Mouse (Mus musculus): Measurements from ENCODE around the gene Stk19.

Gene Stk19

DNA sequence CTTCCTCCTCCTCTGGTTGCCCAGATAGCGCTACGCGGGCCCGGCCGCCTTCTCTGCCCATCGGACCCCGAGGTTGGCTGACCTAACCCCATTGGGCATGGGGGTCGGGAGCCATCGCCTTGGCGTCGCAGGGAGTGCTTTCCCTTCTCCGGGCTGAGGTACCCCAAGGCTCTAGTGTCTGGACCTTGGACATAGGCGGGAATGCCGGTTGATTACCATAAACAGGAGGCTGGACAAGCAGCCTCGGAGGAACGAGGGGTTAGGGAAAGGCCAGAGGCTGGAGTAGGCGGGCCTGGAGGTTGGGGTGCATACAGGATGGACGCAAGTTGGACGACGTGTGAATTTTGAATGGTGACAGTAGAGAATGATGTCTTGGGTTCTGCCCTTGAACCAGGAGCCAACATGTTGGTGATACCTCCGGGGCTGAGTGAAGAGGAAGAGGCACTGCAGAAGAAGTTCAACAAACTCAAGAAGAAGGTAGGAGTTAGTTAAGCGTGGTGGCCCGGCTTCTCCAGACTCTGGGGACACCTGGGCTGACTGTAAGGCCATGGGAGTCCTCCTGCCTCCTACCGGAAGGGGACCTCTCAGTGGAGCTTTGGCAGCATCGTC is 13.9 kb upstream of the Stk19 start:
- peaks cover 38% of the 10 kb centered on the region for H3K4me1 ChIP-seq (replicated peaks; ENCODE audit: low read depth, low read length)
- peaks cover 75% of the 10 kb centered on the region for H3K36me3 ChIP-seq (ENCODE audit: insufficient read depth, low read length)
- peak overlapping the region; percentile 99 for H3K4me3 ChIP-seq (replicated peaks; ENCODE audit: low read length)
- no peaks in the 10 kb centered on the region for H3K27me3 ChIP-seq (ENCODE audit: insufficient read depth, low read length)
- TF ChIP-seq POU5F1 (IDR thresholded peaks at IDR 0.05; ENCODE audit: borderline replicate concordance, low read length): no peak
- TF ChIP-seq CTCF (conservative IDR thresholded peaks at IDR 0.05; ENCODE audit: low read length): no peak
- TF ChIP-seq NANOG (IDR thresholded peaks at IDR 0.05; ENCODE audit: borderline replicate concordance, low read length): no peak
- no peaks in the 10 kb centered on the region for H3K9me3 ChIP-seq (ENCODE audit: low read length)

DNA sequence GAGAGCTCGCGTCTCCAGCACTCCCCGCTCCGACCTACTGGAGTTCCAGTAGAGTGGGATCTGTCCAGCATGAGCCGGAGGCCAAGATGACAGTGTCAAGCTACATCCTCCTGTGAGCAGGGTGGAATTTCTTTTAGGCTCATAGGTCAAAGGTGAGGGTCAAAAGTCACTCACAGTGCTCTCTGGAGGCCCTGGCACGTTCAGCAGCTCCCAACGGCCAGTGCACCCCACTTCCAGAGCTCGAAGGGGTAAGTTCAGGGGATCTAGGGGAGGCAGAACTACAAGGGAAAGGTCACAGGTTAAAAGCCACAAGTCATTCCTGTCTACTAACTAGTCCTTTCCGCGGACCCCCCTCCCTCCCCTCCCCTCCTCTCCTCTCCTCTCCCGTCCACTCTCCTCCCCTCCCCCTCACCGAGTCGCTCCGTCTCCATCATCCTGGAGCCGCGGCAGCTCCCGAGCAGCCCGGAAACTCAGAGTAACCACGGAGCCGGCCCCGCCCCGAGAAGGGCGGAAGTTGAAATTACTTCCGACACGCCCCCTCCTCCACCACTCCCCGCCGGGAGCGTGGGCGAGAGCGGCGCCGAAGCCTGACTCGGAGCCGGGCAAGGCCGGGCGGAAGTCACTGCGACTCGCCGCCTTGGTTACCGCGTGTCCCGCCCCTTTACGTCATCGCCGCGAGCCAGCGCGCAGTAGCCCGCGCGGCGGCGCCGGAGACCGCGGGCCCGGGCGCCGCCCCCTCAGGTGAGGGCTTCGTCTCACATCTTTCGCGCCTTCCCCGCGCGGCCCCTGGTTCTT is 13.2 kb upstream of the Stk19 start, which contains the start of the genes Skiv2l and Nelfe:
TSS of gene Skiv2l (minus strand) at position 489 of the 795 bp plus-strand sequence.
TSS of gene Nelfe (plus strand) at position 670 of the 795 bp plus-strand sequence.
- peak within 1 kb of the TSS; percentile 99 for H3K4me3 ChIP-seq (replicated peaks; ENCODE audit: low read length)
- H3K36me3 ChIP-seq (ENCODE audit: insufficient read depth, low read length): peaks cover 75% of the 10 kb centered on the region
- peaks cover 38% of the 10 kb centered on the region for H3K4me1 ChIP-seq (replicated peaks; ENCODE audit: low read depth, low read length)
- no peak for TF ChIP-seq CTCF (conservative IDR thresholded peaks at IDR 0.05; ENCODE audit: low read length)
- no peak for TF ChIP-seq NANOG (IDR thresholded peaks at IDR 0.05; ENCODE audit: borderline replicate concordance, low read length)
- TF ChIP-seq POU5F1 (IDR thresholded peaks at IDR 0.05; ENCODE audit: borderline replicate concordance, low read length): no peak
- H3K27me3 ChIP-seq (ENCODE audit: insufficient read depth, low read length): no peaks in the 10 kb centered on the region
- H3K9me3 ChIP-seq (ENCODE audit: low read length): no peaks in the 10 kb centered on the region

DNA sequence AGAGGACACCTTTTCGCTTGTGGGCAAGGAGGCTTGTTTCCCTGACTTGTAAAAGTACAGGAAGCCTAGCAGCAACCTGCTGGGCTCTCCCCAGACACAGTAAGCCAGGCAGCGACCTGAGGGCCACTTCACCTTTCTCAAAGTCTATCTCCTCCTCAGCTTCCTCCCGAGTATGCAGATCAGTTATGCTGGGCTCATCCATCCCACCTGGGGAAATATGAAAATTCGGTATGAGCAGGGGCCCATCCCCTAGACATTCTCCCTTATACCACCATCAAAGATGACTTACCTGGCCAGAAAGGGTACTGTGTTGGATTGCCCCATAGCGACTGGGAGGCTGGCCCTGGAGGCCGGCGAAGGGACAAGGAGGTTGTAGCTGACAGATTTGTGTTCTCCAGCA is 10.9 kb upstream of the Stk19 start:
- H3K4me1 ChIP-seq (replicated peaks; ENCODE audit: low read depth, low read length): peaks cover 29% of the 10 kb centered on the region
- no peak for TF ChIP-seq NANOG (IDR thresholded peaks at IDR 0.05; ENCODE audit: borderline replicate concordance, low read length)
- TF ChIP-seq CTCF (conservative IDR thresholded peaks at IDR 0.05; ENCODE audit: low read length): no peak
- TF ChIP-seq POU5F1 (IDR thresholded peaks at IDR 0.05; ENCODE audit: borderline replicate concordance, low read length): no peak
- peaks cover 75% of the 10 kb centered on the region for H3K36me3 ChIP-seq (ENCODE audit: insufficient read depth, low read length)
- H3K9me3 ChIP-seq (ENCODE audit: low read length): no peaks in the 10 kb centered on the region
- no peak overlapping the region for H3K4me3 ChIP-seq (replicated peaks; ENCODE audit: low read length)
- H3K27me3 ChIP-seq (ENCODE audit: insufficient read depth, low read length): no peaks in the 10 kb centered on the region

DNA sequence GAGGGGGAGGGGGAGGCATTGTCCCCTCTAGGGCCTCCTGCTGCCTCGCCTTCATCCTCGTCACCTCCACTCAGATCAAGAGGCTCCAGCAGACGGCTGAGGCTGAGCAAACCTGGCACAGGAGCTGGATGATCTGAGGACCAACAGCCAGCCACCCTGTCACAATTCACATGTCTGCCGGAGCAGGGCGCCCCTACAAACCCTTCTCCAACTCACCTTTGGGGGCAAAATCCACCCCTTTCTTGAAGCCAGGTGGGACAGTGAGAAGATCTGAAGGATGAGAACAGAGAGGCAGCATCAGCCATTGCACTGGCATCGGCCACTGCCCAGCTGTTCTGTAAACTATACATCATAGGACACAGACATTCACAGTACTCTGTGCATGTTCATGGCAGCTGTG is 10.4 kb upstream of the Stk19 start:
- TF ChIP-seq CTCF (conservative IDR thresholded peaks at IDR 0.05; ENCODE audit: low read length) (no peak), POU5F1 (IDR thresholded peaks at IDR 0.05; ENCODE audit: borderline replicate concordance, low read length) (no peak), NANOG (IDR thresholded peaks at IDR 0.05; ENCODE audit: borderline replicate concordance, low read length) (no peak)
- Histone ChIP-seq H3K36me3 (ENCODE audit: insufficient read depth, low read length) (peaks cover 75% of the 10 kb centered on the region), H3K4me3 (replicated peaks; ENCODE audit: low read length) (no peak overlapping the region), H3K27me3 (ENCODE audit: insufficient read depth, low read length) (no peaks in the 10 kb centered on the region), H3K4me1 (replicated peaks; ENCODE audit: low read depth, low read length) (peaks cover 29% of the 10 kb centered on the region), H3K9me3 (ENCODE audit: low read length) (no peaks in the 10 kb centered on the region)

DNA sequence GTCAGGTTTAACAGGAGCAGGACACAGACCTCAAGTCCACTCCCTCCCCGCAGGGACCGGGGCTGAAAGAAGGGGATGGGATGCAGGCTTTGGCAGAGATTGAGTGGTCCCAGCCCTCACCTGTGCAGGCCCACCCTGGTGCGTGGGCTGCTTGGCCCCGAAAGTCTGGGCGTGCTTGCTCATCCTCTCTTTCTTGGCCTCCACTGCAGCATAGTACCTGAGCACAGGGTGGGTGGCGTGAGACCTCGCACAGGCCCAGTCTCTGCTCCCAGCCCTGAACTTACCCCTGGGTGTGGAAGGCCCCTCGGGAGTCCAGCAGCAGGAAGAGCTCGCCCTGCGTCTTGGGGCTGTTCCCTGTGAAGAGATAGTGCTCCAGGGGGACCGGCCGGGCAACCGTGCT is 8.1 kb upstream of the Stk19 start:
- peaks cover 86% of the 10 kb centered on the region for H3K36me3 ChIP-seq (ENCODE audit: insufficient read depth, low read length)
- no peak overlapping the region for H3K4me3 ChIP-seq (replicated peaks; ENCODE audit: low read length)
- no peaks in the 10 kb centered on the region for H3K9me3 ChIP-seq (ENCODE audit: low read length)
- no peaks in the 10 kb centered on the region for H3K27me3 ChIP-seq (ENCODE audit: insufficient read depth, low read length)
- TF ChIP-seq NANOG (IDR thresholded peaks at IDR 0.05; ENCODE audit: borderline replicate concordance, low read length): no peak
- TF ChIP-seq POU5F1 (IDR thresholded peaks at IDR 0.05; ENCODE audit: borderline replicate concordance, low read length): no peak
- TF ChIP-seq CTCF (conservative IDR thresholded peaks at IDR 0.05; ENCODE audit: low read length): no peak
- peaks cover 20% of the 10 kb centered on the region for H3K4me1 ChIP-seq (replicated peaks; ENCODE audit: low read depth, low read length)

DNA sequence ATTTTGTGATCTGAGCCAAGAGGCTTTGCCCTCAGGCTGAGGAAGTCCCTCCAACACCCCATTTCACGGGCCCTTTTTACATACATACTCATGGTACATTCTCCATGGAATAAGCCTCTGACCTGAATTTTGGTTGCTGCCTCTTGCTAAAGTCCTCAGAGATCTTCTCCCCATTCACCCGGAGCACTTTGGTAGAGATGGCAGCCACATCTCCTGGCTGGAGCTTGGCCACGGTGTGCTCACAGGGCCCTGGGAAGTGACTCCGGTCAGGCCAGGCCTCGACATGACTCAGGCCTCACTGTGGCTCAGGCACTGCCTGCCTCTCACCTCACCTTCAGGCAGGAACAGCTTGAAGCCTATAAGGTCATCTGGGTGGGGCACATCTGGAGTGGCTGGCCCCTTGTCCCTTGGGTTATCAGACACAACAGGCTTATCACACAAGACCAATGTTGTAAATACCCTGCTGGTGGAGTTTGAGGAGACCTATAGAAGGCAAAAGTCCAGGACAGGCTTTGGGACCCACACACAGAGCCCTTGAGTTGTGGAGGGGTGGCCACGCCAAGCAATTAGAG is 4.1 kb upstream of the Stk19 start:
- Histone ChIP-seq H3K4me1 (replicated peaks; ENCODE audit: low read depth, low read length) (peaks cover 41% of the 10 kb centered on the region), H3K9me3 (ENCODE audit: low read length) (no peaks in the 10 kb centered on the region), H3K4me3 (replicated peaks; ENCODE audit: low read length) (no peak overlapping the region), H3K27me3 (ENCODE audit: insufficient read depth, low read length) (no peaks in the 10 kb centered on the region), H3K36me3 (ENCODE audit: insufficient read depth, low read length) (peaks cover 80% of the 10 kb centered on the region)
- TF ChIP-seq CTCF (conservative IDR thresholded peaks at IDR 0.05; ENCODE audit: low read length): no peak
- no peak for TF ChIP-seq POU5F1 (IDR thresholded peaks at IDR 0.05; ENCODE audit: borderline replicate concordance, low read length)
- no peak for TF ChIP-seq NANOG (IDR thresholded peaks at IDR 0.05; ENCODE audit: borderline replicate concordance, low read length)

DNA sequence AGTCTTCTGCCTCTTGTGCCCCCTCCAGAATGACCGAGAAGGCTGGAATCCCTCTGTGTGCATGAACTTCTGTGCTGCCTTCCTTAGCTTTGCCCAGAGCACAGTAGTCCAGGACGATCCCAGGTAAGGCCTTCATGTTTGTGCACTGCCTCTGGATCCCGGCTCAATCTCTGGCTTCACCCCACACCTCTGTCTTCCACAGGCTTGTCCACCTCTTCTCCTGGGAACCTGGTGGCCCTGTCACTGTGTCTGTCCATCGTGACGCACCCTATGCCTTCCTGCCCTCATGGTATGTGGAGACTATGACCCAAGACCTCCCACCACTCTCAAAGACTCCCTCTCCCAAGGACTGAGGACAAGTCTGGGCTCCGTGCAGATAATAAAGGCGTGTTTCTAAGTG is 2.0 kb upstream of the Stk19 start:
- Histone ChIP-seq H3K4me1 (replicated peaks; ENCODE audit: low read depth, low read length) (peaks cover 45% of the 10 kb centered on the region), H3K4me3 (replicated peaks; ENCODE audit: low read length) (peak overlapping the region; percentile 41), H3K9me3 (ENCODE audit: low read length) (no peaks in the 10 kb centered on the region), H3K36me3 (ENCODE audit: insufficient read depth, low read length) (peaks cover 70% of the 10 kb centered on the region), H3K27me3 (ENCODE audit: insufficient read depth, low read length) (no peaks in the 10 kb centered on the region)
- TF ChIP-seq CTCF (conservative IDR thresholded peaks at IDR 0.05; ENCODE audit: low read length) (no peak), NANOG (IDR thresholded peaks at IDR 0.05; ENCODE audit: borderline replicate concordance, low read length) (no peak), POU5F1 (IDR thresholded peaks at IDR 0.05; ENCODE audit: borderline replicate concordance, low read length) (no peak)

Measured in E14TG2a.4 (cell line).